Mouse (Mus musculus) splenic B cell, adult 2 months (primary cell): ENCODE results near the gene Mog.
A peak's percentile ranks its signal among the peaks of the same experiment; 100 is the strongest.
"Not testable (repeated sequence)": the region's sequence is repeated elsewhere in the genome, so short reads cannot be mapped to it uniquely, and the experiment has no call there.

Experiments
- DNase-seq: peaks from one replicate; pipeline ENCODE4 v3.0.0-alpha.2; 2011; ENCODE audit warnings: low read depth, low spot score
- H3K27me3 ChIP-seq: 2 replicates; pipeline ENCODE4 v1.6.1; 2012; ENCODE audit warnings: mild to moderate bottlenecking, low read length, moderate library complexity, mixed read lengths; ENCODE audit not compliant: control insufficient read depth, poor library complexity, insufficient read depth, severe bottlenecking
- H3K36me3 ChIP-seq: 2 replicates; pipeline ENCODE4 v1.6.1; 2012; ENCODE audit warnings: mild to moderate bottlenecking, low read length, moderate library complexity, mixed read lengths; ENCODE audit not compliant: control insufficient read depth, poor library complexity, insufficient read depth, severe bottlenecking

The Mog gene

DNA sequence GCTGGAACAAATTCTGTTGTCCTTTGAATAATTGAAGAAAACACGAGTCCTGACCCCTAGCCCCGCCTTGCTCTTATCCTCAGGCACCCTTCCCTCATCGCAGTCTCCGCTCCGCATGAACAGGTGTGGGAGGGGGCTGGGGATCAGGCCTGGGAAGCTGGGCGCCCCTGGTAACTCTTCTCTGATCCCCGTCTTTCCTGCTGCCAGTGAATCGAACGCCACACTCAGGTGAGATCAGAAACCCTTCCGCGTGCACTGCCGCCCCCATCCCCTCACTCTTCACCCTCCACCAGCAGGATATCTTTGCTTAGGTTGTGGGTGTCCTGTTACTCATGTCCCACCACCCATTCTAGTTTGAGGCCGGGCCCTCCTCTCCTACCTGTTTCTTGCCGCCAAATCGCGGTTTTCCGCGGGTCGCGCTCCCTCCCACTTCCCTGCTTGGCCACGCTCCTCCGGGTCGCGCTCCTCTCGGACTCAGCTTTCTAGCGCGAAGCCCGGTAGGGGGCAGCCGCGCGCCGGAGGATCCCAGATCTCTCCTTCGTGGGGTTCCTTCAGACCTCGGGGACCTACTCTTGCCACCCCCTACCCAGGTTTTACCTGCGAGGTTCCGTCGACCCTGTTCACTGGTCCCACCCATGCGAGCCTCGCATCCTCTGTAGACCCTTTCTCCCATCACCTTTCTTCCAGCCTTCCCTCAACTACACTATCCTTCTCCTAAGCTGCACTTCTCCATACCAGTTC, 26.5 kb upstream of the Mog start:
- H3K36me3 ChIP-seq = no peaks in the 10 kb centered on the region; the same call in 1 of the 2 replicates
- H3K27me3 ChIP-seq = no peaks in the 10 kb centered on the region
- DNase-seq = peak; percentile 41

DNA sequence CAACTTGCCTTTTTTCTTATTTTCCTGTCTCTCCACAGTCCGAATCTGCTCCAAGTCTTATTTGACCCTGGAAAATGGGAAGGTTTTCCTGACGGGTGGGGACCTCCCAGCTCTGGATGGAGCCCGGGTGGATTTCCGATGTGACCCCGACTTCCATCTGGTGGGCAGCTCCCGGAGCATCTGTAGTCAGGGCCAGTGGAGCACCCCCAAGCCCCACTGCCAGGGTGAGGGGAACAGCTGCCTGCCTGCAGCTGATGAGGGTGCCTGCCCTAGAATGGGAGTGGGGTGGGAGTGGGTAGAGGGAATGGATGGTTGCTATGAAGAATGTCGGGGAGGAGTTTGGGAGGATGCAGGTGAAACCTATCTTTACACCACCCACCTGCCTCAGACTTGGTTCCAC, 25.2 kb upstream of the Mog start:
- no peak for DNase-seq
- Histone ChIP-seq H3K36me3 (no peaks in the 10 kb centered on the region), H3K27me3 (no peaks in the 10 kb centered on the region)

DNA sequence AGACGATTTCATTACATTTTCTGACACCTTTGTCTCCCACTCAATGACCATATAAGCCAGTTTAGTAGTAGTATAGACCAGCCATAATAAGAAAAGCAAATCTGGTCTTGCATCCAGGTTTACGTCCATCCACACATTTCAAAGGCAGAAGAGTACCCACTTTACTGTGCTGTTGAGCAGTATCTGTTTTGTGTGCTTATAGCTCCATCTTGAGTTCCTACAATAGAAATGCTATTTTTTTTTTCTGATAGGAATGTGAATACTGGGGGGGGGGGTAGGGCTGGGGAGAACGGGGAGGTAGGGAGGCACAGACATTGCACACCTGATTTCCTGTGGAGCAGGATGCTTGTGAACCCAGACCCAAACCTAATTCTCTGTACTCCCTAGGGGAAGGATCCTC, 24.8 kb upstream of the Mog start:
- Histone ChIP-seq H3K27me3 (no peaks in the 10 kb centered on the region), H3K36me3 (no peaks in the 10 kb centered on the region)
- peak; percentile 49 for DNase-seq

DNA sequence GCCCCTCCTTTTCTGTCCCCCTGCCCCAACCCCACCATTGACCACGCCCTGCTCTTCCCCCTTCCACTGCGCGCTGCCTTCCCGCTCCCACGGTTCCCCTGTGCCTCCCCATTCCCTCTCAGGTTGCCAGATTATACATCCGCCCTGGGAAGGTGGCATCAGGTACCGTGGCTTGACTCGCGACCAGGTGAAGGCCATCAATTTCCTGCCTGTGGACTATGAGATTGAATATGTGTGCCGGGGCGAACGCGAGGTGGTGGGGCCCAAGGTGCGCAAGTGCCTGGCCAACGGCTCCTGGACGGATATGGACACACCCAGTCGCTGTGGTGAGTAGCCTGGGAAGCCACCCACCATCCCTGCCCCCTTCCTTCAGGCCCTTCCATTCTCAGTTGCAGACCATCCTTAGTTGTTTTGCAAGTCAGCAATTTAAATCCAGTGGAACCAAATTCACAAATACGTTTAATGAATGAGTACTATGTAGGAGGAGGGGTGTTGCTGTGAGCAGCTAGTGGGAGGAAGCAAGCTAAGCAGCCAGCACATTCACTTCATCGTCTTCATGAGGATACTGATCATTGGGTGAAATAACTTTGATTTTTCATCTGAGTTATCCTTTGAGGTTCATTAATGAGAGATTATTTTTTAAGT, 24.3 kb upstream of the Mog start:
- no peaks in the 10 kb centered on the region for H3K36me3 ChIP-seq
- H3K27me3 ChIP-seq = no peaks in the 10 kb centered on the region
- DNase-seq = peak; percentile 1

DNA sequence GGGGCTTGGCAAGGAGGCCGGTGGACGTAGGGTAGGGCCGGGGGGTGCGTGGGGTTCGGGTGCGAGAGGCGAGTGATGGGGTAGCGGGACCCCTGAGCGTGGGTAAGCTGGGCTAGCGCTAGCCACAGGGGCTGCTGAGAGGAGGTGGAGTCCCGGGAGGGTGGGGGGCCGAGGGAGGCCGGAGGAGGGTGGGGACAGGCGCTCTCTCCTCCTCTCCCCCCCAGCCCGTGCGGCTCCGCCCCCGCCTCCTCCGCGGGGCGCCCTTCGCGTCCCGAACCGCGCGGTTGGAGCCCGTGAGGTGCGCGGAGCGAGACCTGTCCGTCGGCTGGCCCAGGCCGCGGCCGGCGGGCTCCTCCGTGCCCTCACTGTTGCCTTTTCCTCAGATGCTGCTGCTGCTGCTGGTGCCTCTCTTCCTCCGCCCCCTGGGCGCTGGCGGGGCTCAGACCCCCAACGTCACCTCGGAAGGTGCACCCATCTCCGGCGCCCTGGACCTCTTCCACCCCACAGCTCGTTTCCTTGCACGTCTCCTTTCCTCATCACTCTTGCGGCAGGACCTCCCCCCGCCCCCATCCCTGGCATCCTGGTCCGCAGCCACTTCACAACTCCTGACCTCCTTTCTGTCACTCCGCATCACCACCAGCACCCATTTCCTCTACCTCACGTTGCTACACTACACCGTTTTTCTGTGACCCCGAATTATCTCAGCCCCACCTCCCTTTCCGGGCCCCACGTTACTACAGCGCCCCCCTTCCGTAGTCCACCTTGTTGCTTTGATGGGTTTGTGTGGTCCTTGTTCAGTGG, 23.3 kb upstream of the Mog start:
- Histone ChIP-seq H3K36me3 (no peaks in the 10 kb centered on the region), H3K27me3 (no peaks in the 10 kb centered on the region)
- peak; percentile 61 for DNase-seq

DNA sequence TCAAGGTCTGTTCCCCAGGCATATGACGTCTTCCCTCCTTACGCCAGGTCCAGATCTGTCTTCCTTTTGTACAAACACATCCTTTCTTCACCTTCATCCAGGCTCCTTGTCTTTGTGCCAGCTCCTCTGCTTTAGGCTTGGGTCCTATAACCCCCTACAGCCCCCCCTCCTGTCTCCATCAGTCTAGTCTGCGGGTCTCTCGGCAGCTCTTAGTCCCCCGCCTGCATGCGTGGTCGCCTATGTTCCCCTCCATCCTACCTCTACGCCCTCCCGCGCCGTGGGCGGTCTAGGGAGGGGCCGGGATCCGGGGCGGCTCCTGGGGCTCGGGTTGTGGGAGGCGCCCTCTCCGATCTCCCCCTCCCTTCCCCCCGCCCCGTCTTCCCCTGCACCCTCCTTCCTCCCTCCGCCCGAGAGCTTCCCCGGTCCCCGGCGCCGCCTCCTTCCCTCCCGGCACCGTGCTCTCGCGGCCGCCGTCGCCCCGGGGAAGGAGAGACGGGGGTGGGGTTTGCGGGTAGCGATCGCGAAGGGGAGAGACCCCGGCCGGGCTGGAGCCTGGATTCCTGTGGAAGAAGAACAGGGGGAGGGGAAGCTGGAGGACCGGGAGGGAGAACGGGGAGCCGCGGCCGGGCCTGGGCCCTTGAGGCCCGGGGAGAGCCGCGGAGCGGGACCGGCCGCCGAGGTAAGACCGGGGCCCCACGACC, 22.6 kb upstream of the Mog start, which contains the start of gene Gabbr1:
Gene Gabbr1 (plus strand): TSS at position 356 of the 701 bp plus-strand sequence.
- DNase-seq = peak; percentile 73
- H3K27me3 ChIP-seq = no peaks in the 10 kb centered on the region

DNA sequence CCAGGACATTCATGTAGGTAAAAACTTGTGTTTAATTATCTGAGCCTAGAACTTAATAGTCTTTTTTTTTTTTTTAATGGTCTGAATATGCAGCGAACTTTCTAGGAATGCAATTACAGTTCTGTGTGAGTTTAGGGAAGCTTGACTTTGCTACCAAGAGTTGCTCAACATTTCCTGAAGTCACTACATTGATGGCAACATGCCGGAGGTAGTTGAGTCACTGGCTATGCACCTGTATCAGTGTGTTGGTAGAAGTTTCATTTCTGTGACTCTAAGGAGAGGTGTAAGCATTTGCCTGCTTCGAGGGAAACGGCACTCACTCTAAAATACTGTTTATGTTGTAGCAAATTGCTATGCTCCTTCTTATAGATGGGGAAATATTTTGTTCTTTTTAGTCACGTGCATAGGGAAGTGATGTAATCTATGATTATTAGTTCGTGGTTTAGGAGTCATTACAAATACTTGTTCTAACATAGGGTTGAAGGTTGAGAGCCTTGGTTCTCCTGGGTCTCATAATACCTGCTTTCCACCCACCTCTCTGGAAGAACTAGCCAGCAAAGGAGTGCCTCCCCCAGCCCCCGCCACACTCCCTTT, 21.6 kb upstream of the Mog start:
- Histone ChIP-seq H3K27me3 (no peaks in the 10 kb centered on the region), H3K36me3 (no peaks in the 10 kb centered on the region)
- DNase-seq = peak; percentile 31

More for the DNA sequence above, 22.6 kb upstream of the Mog start, which contains the start of gene Gabbr1:
- H3K36me3 ChIP-seq = no peaks in the 10 kb centered on the region

DNA sequence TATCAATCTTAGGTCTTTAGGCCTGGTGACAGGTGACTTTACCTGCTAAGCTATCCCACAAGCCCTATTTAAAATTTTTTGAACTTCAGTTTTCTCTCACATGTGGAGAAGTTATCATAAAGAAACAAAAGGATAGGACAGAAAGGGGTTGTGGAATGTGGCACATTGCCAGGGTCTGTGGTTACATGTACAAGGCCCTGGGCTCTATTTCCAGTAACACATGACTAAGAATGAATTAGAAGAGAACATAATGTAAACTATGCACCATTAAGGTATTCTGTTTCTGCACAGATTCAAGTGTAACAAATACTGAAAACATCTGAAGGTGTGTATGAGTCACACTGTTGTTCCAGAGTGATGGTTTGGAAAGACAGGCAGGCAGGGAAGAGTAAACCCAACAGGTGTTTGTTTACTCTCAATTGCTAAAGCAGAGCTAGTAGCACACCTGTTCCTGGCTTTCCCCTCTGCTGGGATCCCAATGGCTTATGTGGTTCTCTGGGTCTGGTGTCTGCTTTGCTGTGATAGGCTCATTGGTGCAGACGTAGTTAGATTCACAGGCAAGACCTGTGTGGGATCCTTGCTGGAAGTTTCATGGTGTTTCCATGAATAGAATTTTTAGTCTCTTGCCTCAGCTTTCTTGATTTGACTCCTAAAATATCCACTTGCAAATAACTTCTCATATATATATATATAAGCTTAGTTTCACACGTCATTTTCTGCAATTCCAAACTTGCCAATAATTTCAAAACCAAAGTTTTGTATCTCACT, 16.1 kb upstream of the Mog start:
- DNase-seq = no peak
- Histone ChIP-seq H3K36me3 (no peaks in the 10 kb centered on the region), H3K27me3 (no peaks in the 10 kb centered on the region)

DNA sequence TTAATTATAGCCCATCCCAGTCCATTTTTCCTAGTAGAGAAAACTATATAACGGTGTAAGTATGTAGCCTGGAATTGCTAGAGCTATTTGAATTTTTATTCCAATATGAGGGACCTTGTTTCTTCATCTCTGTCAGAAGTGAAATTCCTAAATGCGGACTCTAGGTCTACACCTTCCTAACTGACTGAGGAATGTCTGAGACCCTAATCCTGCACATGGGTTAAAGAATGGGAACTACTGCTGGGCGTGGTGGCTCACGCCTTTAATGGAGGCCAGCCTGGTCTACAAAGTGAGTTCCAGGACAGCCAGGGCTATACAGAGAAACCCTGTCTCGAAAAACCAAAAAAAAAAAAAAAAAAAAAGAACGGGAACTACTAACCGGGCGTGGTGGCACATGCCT, 6.0 kb upstream of the Mog start:
- no peaks in the 10 kb centered on the region for H3K27me3 ChIP-seq
- DNase-seq = no peak
- no peaks in the 10 kb centered on the region for H3K36me3 ChIP-seq

DNA sequence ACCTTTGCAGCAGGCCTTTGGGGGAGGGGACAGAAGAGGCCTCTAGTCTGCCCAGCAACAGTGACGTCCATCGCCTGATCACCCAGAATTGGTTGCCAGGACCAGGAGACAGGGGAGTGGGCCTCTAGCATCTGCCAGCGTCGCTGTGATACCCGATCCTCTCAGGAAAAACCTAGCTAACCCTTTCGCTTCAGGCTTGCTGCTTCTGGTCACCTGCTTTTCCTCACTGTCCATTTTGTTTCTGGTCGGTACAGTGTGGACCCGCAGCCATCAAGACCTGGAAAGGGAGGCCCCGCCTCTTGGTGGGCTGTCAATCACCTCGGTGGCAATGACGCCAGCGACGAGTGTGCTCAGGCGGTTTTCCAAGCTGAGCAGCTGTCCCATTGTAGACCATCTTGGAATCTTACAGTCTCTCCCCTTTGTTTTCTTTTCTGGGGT, 5.5 kb upstream of the Mog start:
- H3K36me3 ChIP-seq = no peaks in the 10 kb centered on the region
- DNase-seq = peak; percentile 81
- no peaks in the 10 kb centered on the region for H3K27me3 ChIP-seq

DNA sequence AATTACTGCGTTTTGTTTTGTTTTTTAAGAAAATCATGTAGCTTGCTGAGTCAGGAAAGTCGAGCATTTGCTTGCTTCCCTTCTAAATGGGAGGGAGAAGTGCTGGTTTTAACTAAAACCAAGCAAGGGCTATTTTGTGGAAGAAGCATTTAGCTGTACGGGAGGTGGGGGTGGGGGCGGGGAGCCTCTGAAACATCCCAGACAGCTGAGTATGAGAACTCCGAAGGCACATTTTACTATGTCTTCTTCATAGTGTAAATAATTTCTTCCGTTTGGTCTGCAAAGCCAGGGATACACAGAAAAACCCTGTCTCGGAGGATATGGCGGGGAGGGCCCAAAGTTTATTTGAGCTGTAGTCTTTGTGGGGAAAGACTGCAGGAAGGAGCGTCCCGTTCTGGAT, 5.0 kb upstream of the Mog start:
- no peak for DNase-seq
- Histone ChIP-seq H3K27me3 (no peaks in the 10 kb centered on the region), H3K36me3 (no peaks in the 10 kb centered on the region)

DNA sequence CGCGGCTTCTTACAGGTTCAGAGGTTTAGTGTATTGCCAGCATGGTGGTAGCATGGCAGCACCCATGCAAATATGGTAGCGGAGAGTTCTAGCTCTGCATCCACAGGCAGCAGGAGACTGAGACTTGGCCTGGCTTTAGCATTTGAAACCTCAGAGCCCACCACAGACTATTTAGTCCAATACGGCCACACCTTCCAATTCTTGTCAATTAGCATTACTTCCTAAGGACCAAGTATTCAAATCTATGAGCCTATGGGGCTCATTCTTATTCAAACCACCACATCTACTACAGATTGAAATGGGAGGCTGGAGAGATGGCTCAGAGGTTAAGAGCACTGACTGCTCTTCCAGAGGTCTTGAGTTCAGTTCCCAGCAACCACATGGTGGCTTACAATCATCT, 4.3 kb upstream of the Mog start:
- Histone ChIP-seq H3K36me3 (no peaks in the 10 kb centered on the region), H3K27me3 (no peaks in the 10 kb centered on the region)
- DNase-seq = no peak

DNA sequence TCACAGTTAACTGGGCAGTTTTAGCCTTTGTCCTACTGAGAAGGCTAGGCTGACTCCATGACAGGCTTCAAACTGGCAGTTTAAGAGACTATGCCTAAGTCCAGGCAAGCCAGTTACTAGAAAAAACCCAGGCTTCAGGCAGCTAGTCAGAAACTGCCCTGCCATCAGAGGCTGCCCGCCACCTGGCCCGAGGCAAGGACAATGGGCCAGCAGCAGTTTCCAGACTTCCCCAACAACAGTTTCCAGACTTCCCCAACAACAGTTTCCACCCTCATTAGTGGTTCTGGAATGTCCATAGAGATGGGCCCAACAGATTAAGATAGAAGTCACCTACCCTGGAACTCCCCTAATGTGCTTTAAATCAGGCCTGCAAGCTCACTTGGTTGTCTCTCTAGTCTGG, 3.2 kb upstream of the Mog start:
- Histone ChIP-seq H3K27me3 (no peaks in the 10 kb centered on the region), H3K36me3 (no peaks in the 10 kb centered on the region)
- DNase-seq = no peak

DNA sequence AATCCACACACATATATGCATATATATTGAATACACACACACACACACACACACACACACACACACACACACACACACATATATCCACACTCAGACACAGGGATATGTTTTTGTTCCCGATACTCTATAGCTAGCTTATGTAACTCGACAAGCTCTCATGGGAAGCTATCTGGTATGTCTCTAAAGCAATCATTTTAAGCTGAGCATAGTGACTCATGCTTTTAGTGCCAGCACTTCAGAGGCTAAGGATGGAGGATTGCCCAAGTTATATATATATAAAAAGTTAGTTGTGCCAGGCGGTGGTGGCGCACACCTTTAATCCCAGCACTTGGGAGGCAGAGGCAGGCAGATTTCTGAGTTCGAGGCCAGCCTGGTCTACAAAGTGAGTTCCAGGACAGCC, 4.0 kb downstream of the Mog start:
- DNase-seq, H3K36me3 ChIP-seq, H3K27me3 ChIP-seq: not testable (repeated sequence)
